Mouse (Mus musculus): Measurements from ENCODE around the gene 1110002E22Rik. TPM values are rescaled to one million over a fixed set of nuclear protein-coding genes. Genes with fewer than 3 reads are reported as not detected.

Gene 1110002E22Rik
- polyA plus RNA-seq, 1 experiment: 0.01 TPM

GRCm38 (mm10) chr3:138095301-138095700 lies 30.4 kb downstream of the 1110002E22Rik start:
- H3K27me3 ChIP-seq (ENCODE audit: control insufficient read depth, insufficient read depth, low read length): no peaks in the 10 kb centered on the region
- no peaks in the 10 kb centered on the region for H3K4me1 ChIP-seq (ENCODE audit: control insufficient read depth, insufficient read depth, low read length)
- H3K27ac ChIP-seq (ENCODE audit: control insufficient read depth, insufficient read depth, low read depth, low read length): no peak overlapping the region
- peaks cover 2% of the 10 kb centered on the region; the same call in 1 of the 2 replicates for H3K36me3 ChIP-seq (ENCODE audit: control insufficient read depth, insufficient read depth, low read length)
- no peak overlapping the region for H3K4me3 ChIP-seq (ENCODE audit: control insufficient read depth, low read depth, low read length)
- TF ChIP-seq CTCF (IDR thresholded peaks at IDR 0.05; ENCODE audit: control insufficient read depth, insufficient read depth, insufficient replicate concordance, low read depth, low read length): no peak
- no peak for TF ChIP-seq POLR2A (IDR thresholded peaks at IDR 0.05; ENCODE audit: control insufficient read depth, low read depth, low read length)

GRCm38 (mm10) chr3:138095718-138096117 lies 30.9 kb downstream of the 1110002E22Rik start:
- Histone ChIP-seq H3K4me1 (ENCODE audit: control insufficient read depth, insufficient read depth, low read length) (no peaks in the 10 kb centered on the region), H3K36me3 (ENCODE audit: control insufficient read depth, insufficient read depth, low read length) (peaks cover 2% of the 10 kb centered on the region; the same call in 1 of the 2 replicates), H3K27ac (ENCODE audit: control insufficient read depth, insufficient read depth, low read depth, low read length) (no peak overlapping the region), H3K27me3 (ENCODE audit: control insufficient read depth, insufficient read depth, low read length) (no peaks in the 10 kb centered on the region), H3K4me3 (ENCODE audit: control insufficient read depth, low read depth, low read length) (no peak overlapping the region)
- TF ChIP-seq POLR2A (IDR thresholded peaks at IDR 0.05; ENCODE audit: control insufficient read depth, low read depth, low read length) (no peak), CTCF (IDR thresholded peaks at IDR 0.05; ENCODE audit: control insufficient read depth, insufficient read depth, insufficient replicate concordance, low read depth, low read length) (no peak)

- TF ChIP-seq CTCF (IDR thresholded peaks at IDR 0.05; ENCODE audit: control insufficient read depth, insufficient read depth, insufficient replicate concordance, low read depth, low read length) (no peak), POLR2A (IDR thresholded peaks at IDR 0.05; ENCODE audit: control insufficient read depth, low read depth, low read length) (no peak)
- Histone ChIP-seq H3K4me3 (ENCODE audit: control insufficient read depth, low read depth, low read length) (no peak overlapping the region), H3K27ac (ENCODE audit: control insufficient read depth, insufficient read depth, low read depth, low read length) (no peak overlapping the region), H3K4me1 (ENCODE audit: control insufficient read depth, insufficient read depth, low read length) (no peaks in the 10 kb centered on the region), H3K36me3 (ENCODE audit: control insufficient read depth, insufficient read depth, low read length) (peaks cover 2% of the 10 kb centered on the region; the same call in 1 of the 2 replicates), H3K27me3 (ENCODE audit: control insufficient read depth, insufficient read depth, low read length) (no peaks in the 10 kb centered on the region)
These were observed 31.6 kb downstream of the 1110002E22Rik start for GRCm38 (mm10) chr3:138096263-138097028.

DNA sequence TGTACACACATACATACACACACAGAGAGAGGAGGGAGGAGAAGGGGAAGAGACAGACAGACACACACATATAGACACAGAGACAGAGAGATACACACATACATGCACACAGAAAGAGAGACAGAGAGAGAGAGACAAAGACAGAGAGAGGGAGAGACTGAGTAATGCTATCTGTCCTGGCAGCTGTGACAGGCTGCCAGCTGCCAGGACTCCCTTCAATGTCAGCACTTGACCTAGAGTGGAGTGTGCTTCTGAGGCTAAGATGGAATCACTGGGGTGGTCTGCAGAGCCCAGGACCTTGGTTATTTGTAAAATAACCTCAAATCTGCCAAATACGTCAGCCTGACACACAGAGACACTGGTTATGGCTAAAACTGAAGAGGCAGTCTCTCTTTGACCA lies 32.9 kb downstream of the 1110002E22Rik start:
- no peak overlapping the region for H3K4me3 ChIP-seq (ENCODE audit: control insufficient read depth, low read depth, low read length)
- TF ChIP-seq POLR2A (IDR thresholded peaks at IDR 0.05; ENCODE audit: control insufficient read depth, low read depth, low read length) (no peak), CTCF (IDR thresholded peaks at IDR 0.05; ENCODE audit: control insufficient read depth, insufficient read depth, insufficient replicate concordance, low read depth, low read length) (no peak)
- H3K36me3 ChIP-seq (ENCODE audit: control insufficient read depth, insufficient read depth, low read length): peaks cover 2% of the 10 kb centered on the region; the same call in 1 of the 2 replicates
- H3K27me3 ChIP-seq (ENCODE audit: control insufficient read depth, insufficient read depth, low read length): no peaks in the 10 kb centered on the region
- no peaks in the 10 kb centered on the region for H3K4me1 ChIP-seq (ENCODE audit: control insufficient read depth, insufficient read depth, low read length)
- H3K27ac ChIP-seq (ENCODE audit: control insufficient read depth, insufficient read depth, low read depth, low read length): no peak overlapping the region

GRCm38 (mm10) chr3:138101936-138102335 lies 37.1 kb downstream of the 1110002E22Rik start:
- Histone ChIP-seq H3K4me3 (ENCODE audit: control insufficient read depth, low read depth, low read length) (no peak overlapping the region), H3K36me3 (ENCODE audit: control insufficient read depth, insufficient read depth, low read length) (no peaks in the 10 kb centered on the region), H3K4me1 (ENCODE audit: control insufficient read depth, insufficient read depth, low read length) (no peaks in the 10 kb centered on the region), H3K27ac (ENCODE audit: control insufficient read depth, insufficient read depth, low read depth, low read length) (no peak overlapping the region), H3K27me3 (ENCODE audit: control insufficient read depth, insufficient read depth, low read length) (no peaks in the 10 kb centered on the region)
- TF ChIP-seq POLR2A (IDR thresholded peaks at IDR 0.05; ENCODE audit: control insufficient read depth, low read depth, low read length) (no peak), CTCF (IDR thresholded peaks at IDR 0.05; ENCODE audit: control insufficient read depth, insufficient read depth, insufficient replicate concordance, low read depth, low read length) (no peak)

DNA sequence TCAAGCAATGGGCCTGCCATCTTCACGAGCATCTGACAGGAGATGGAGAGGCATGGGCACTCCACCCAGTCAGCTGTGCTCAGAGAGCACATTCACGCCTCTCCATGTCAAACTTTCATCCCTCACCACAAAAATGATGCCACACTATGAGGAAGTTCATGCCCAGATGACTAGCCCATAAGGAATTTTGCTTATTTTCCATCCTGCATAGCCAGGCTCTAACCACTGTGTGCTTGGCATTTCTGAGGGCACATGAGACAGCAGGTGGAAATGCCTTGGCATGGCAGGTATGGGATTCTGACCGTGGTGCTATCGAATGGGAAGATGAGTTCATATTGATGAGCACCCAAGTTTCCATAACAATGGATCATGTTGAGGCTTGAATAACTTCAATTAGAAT lies 38.8 kb downstream of the 1110002E22Rik start:
- no peak overlapping the region for H3K4me3 ChIP-seq (ENCODE audit: control insufficient read depth, low read depth, low read length)
- H3K36me3 ChIP-seq (ENCODE audit: control insufficient read depth, insufficient read depth, low read length): no peaks in the 10 kb centered on the region
- no peaks in the 10 kb centered on the region for H3K4me1 ChIP-seq (ENCODE audit: control insufficient read depth, insufficient read depth, low read length)
- TF ChIP-seq POLR2A (IDR thresholded peaks at IDR 0.05; ENCODE audit: control insufficient read depth, low read depth, low read length) (no peak), CTCF (IDR thresholded peaks at IDR 0.05; ENCODE audit: control insufficient read depth, insufficient read depth, insufficient replicate concordance, low read depth, low read length) (no peak)
- H3K27ac ChIP-seq (ENCODE audit: control insufficient read depth, insufficient read depth, low read depth, low read length): no peak overlapping the region
- H3K27me3 ChIP-seq (ENCODE audit: control insufficient read depth, insufficient read depth, low read length): no peaks in the 10 kb centered on the region

DNA sequence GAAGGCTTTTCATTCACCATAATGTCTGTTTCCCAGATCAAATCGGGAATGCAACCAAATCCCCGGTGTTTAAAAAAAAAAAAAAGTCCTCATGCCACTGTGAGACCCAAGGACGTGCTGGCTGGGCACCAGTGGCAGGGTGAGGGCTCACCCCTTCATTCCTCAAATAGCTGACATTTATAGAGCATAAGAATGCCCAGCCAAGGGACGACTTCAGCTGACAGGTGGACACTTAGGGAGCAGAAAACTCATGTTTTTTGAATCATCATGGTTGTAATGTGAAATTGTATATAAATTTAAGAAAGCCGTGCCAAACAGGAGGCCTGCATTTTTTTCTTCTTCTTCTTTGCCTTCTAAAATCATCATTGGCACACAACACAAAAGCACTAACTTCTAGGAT lies 40.2 kb downstream of the 1110002E22Rik start:
- Histone ChIP-seq H3K27me3 (ENCODE audit: control insufficient read depth, insufficient read depth, low read length) (no peaks in the 10 kb centered on the region), H3K4me3 (ENCODE audit: control insufficient read depth, low read depth, low read length) (no peak overlapping the region), H3K27ac (ENCODE audit: control insufficient read depth, insufficient read depth, low read depth, low read length) (no peak overlapping the region), H3K4me1 (ENCODE audit: control insufficient read depth, insufficient read depth, low read length) (no peaks in the 10 kb centered on the region), H3K36me3 (ENCODE audit: control insufficient read depth, insufficient read depth, low read length) (no peaks in the 10 kb centered on the region)
- no peak for TF ChIP-seq CTCF (IDR thresholded peaks at IDR 0.05; ENCODE audit: control insufficient read depth, insufficient read depth, insufficient replicate concordance, low read depth, low read length)
- no peak for TF ChIP-seq POLR2A (IDR thresholded peaks at IDR 0.05; ENCODE audit: control insufficient read depth, low read depth, low read length)
